In the genomic region with DNA sequence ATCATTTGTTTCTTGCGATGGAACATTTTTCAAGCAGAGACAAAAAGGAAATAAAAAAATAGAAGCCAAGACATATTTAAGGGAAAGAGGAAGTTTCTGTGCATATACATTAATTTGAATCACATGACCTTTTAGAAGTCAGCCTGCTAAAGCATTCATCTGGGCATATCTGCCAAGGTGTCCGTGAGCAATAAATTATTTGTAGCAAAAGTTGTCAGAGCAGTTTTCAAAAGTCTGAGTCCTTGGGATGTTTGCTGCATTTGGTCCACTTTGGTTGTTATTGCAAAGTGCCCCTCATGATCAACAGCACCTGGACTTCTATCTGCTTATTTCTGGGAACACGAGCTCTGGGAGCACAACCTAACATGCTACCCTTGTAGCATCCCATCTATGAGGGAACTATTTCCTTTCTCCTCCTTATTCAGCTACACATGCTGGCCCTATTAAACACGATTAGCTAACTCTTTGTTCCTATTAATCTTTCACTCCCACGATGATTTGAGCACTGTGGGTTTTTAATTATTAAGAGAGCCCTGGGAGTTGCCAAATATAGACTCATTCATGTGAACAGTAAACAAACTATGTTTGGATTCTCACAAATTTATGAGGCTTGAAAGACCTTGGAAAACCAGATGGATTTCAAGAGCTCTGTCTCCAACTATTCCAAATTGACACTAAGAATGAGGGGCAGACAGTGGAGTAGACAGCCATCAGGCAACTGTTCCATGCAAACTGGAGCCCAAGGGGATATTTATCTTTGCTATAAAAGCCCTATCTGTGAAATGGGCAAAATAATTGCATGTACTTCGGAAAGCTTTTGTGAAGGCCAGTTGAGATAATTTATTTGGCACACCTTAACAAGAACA, we compare ENCODE assay signal across 17 mouse cellular contexts.
DNase-seq lines count a peak whose midpoint lies in the region; ATAC-seq and TF ChIP-seq lines count a peak whose summit lies in the region.
"Had no signal": no experiment of that assay in that cellular context is flagged by ENCODE, and none has a peak within 500 bp of the region (broad histone marks: within the 10 kb centered on the region; RNA-seq: fewer than 3 reads in every experiment).

No protein-coding gene starts in this region.

- WGBS in neural tube, embryonic 15.5 days, result 72% methylated on average over 6 of the region's 6 CpGs
- WGBS in embryonic facial prominence, embryonic 15.5 days, result 44% methylated on average over 6 of the region's 6 CpGs
- 20% methylated on average over 6 of the region's 6 CpGs for WGBS in kidney, embryonic 16.5 days
- 83% methylated on average over 6 of the region's 6 CpGs for WGBS in midbrain, embryonic 15.5 days

- peak; percentile 14 for DNase-seq in neural tube, embryonic 10.5 days (ENCODE audit: extremely low spot score, low spot score)
- DNase-seq in gastrocnemius, postnatal 14 days, result no peak
- DNase-seq: adrenal gland, postnatal 25 days; cerebellum, adult 11 months; gastrocnemius, adult 2 months; liver; lung, postnatal 36 days; right cerebral cortex, postnatal 4 days had no signal

- no peaks in the 10 kb centered on the region for H3K79me2 ChIP-seq in myocyte (ENCODE audit: control insufficient read depth, insufficient read depth)

- H3K4me1 ChIP-seq in neural tube, embryonic 15.5 days, result no peaks in the 10 kb centered on the region
- peaks cover 8% of the 10 kb centered on the region; the same call in 1 of the 2 replicates for H3K4me1 ChIP-seq in embryonic facial prominence, embryonic 15.5 days
- H3K4me1 ChIP-seq in kidney, embryonic 16.5 days (ENCODE audit: insufficient read depth, low read length), result peaks cover 15% of the 10 kb centered on the region
- H3K4me1 ChIP-seq in midbrain, embryonic 15.5 days, result no peaks in the 10 kb centered on the region
- H3K4me1 ChIP-seq: heart, embryonic 12.5 days had no signal

- no peak for TF ChIP-seq POLR2A in myocyte (IDR thresholded peaks at IDR 0.05; ENCODE audit: insufficient read length, low read depth)

- H3K27me3 ChIP-seq in neural tube, embryonic 15.5 days (replicated peaks), result no peaks in the 10 kb centered on the region
- no peaks in the 10 kb centered on the region for H3K27me3 ChIP-seq in embryonic facial prominence, embryonic 15.5 days
- H3K27me3 ChIP-seq in kidney, embryonic 16.5 days (ENCODE audit: insufficient read depth, low read length), result no peaks in the 10 kb centered on the region
- H3K27me3 ChIP-seq in myocyte (ENCODE audit: control insufficient read depth, insufficient read depth, insufficient read length), result no peaks in the 10 kb centered on the region
- H3K27me3 ChIP-seq in midbrain, embryonic 15.5 days (replicated peaks), result no peaks in the 10 kb centered on the region
- H3K27me3 ChIP-seq: heart, embryonic 12.5 days; stomach, embryonic 15.5 days had no signal

- no peaks in the 10 kb centered on the region for H3K36me3 ChIP-seq in neural tube, embryonic 15.5 days
- no peaks in the 10 kb centered on the region for H3K36me3 ChIP-seq in embryonic facial prominence, embryonic 15.5 days
- no peaks in the 10 kb centered on the region for H3K36me3 ChIP-seq in kidney, embryonic 16.5 days (ENCODE audit: insufficient read depth, low read length)
- H3K36me3 ChIP-seq in myocyte (ENCODE audit: control insufficient read depth, insufficient read depth), result no peaks in the 10 kb centered on the region
- no peaks in the 10 kb centered on the region for H3K36me3 ChIP-seq in midbrain, embryonic 15.5 days (replicated peaks)
- H3K36me3 ChIP-seq: heart, embryonic 12.5 days; stomach, embryonic 15.5 days had no signal

- no peak overlapping the region for H3K4me2 ChIP-seq in neural tube, embryonic 15.5 days
- no peak overlapping the region for H3K4me2 ChIP-seq in embryonic facial prominence, embryonic 15.5 days (replicated peaks)
- peak overlapping the region; percentile 29; the same call in 1 of the 2 replicates for H3K4me2 ChIP-seq in kidney, embryonic 16.5 days (replicated peaks; ENCODE audit: low read depth, low read length)
- peak overlapping the region; percentile 32 for H3K4me2 ChIP-seq in myocyte (ENCODE audit: low read depth)
- H3K4me2 ChIP-seq in midbrain, embryonic 15.5 days, result no peak overlapping the region
- H3K4me2 ChIP-seq: heart, embryonic 12.5 days; hindbrain, embryonic 14.5 days; stomach, embryonic 15.5 days had no signal

- no peak overlapping the region for H3ac ChIP-seq in myocyte (ENCODE audit: control insufficient read depth, insufficient read length)

- H3K9ac ChIP-seq in neural tube, embryonic 15.5 days (replicated peaks), result no peak overlapping the region
- H3K9ac ChIP-seq in embryonic facial prominence, embryonic 15.5 days, result no peak overlapping the region
- H3K9ac ChIP-seq in kidney, embryonic 16.5 days (replicated peaks; ENCODE audit: low read length), result no peak overlapping the region
- no peak overlapping the region for H3K9ac ChIP-seq in midbrain, embryonic 15.5 days
- H3K9ac ChIP-seq: heart, embryonic 12.5 days; hindbrain, embryonic 14.5 days; stomach, embryonic 15.5 days had no signal

- no peaks in the 10 kb centered on the region for H3K9me3 ChIP-seq in neural tube, embryonic 15.5 days (replicated peaks)
- no peaks in the 10 kb centered on the region for H3K9me3 ChIP-seq in embryonic facial prominence, embryonic 15.5 days (replicated peaks)
- H3K9me3 ChIP-seq in kidney, embryonic 16.5 days (ENCODE audit: low read length), result no peaks in the 10 kb centered on the region
- no peaks in the 10 kb centered on the region for H3K9me3 ChIP-seq in midbrain, embryonic 15.5 days
- H3K9me3 ChIP-seq: heart, embryonic 12.5 days; stomach, embryonic 15.5 days had no signal

- no peak overlapping the region for H3K4me3 ChIP-seq in neural tube, embryonic 15.5 days (replicated peaks)
- H3K4me3 ChIP-seq in embryonic facial prominence, embryonic 15.5 days (replicated peaks), result no peak overlapping the region
- no peak overlapping the region for H3K4me3 ChIP-seq in kidney, embryonic 16.5 days (ENCODE audit: low read length)
- H3K4me3 ChIP-seq in myocyte, result no peak overlapping the region
- no peak overlapping the region for H3K4me3 ChIP-seq in midbrain, embryonic 15.5 days
- H3K4me3 ChIP-seq: gastrocnemius, adult 2 months; heart, embryonic 12.5 days; stomach, embryonic 15.5 days had no signal

- no peak overlapping the region for H3K27ac ChIP-seq in neural tube, embryonic 15.5 days (replicated peaks)
- peak overlapping the region; percentile 29; the same call in 1 of the 2 replicates for H3K27ac ChIP-seq in embryonic facial prominence, embryonic 15.5 days (replicated peaks)
- peak overlapping the region; percentile 89 for H3K27ac ChIP-seq in kidney, embryonic 16.5 days (ENCODE audit: low read length)
- no peak overlapping the region for H3K27ac ChIP-seq in midbrain, embryonic 15.5 days
- H3K27ac ChIP-seq: gastrocnemius, adult 2 months; hindbrain, embryonic 14.5 days; stomach, embryonic 15.5 days had no signal

- intact Hi-C loops in gastrocnemius, postnatal 14 days (cut with DNase I; ENCODE audit: low total_unique reads), result no loop called here

- ATAC-seq in neural tube, embryonic 15.5 days (ENCODE audit: low FRiP score), result no peak
- no peak for ATAC-seq in embryonic facial prominence, embryonic 15.5 days (ENCODE audit: insufficient number of reproducible peaks, low FRiP score, low TSS enrichment, low read depth)
- ATAC-seq in kidney, embryonic 16.5 days (ENCODE audit: low FRiP score, low TSS enrichment), result peak; percentile 91
- ATAC-seq in midbrain, embryonic 15.5 days (replicated peaks), result no peak
- ATAC-seq: midbrain, embryonic 16.5 days had no signal

TF ChIP-seq in myocyte, 11 proteins besides CTCF, POLR2A, EP300 and RAD21:
- no peak for TF ChIP-seq TCF3 (IDR thresholded peaks at IDR 0.05; ENCODE audit: insufficient read length, low read depth)
- peak; percentile 1 for TF ChIP-seq USF1 (IDR thresholded peaks at IDR 0.05; ENCODE audit: low read depth)

Comparison
In these comparisons a context has a peak if more than half of its experiments do, and no peak if none do; other contexts are left out.
1. H3K27ac ChIP-seq: peak in embryonic facial prominence, embryonic 15.5 days (single experiment) and kidney, embryonic 16.5 days (single experiment); none in neural tube, embryonic 15.5 days (single experiment) and midbrain, embryonic 15.5 days (single experiment).
2. H3K4me2 ChIP-seq: peak in kidney, embryonic 16.5 days (single experiment) and myocyte (single experiment); none in neural tube, embryonic 15.5 days (single experiment), embryonic facial prominence, embryonic 15.5 days (single experiment) and midbrain, embryonic 15.5 days (single experiment).